In genomic region chr13:55535191-55535590, GRCm38 (mm10) we compare ENCODE assay signal across 8 mouse cellular contexts. TPM values are rescaled to one million over a fixed set of nuclear protein-coding genes. Genes with fewer than 3 reads are reported as not detected.
DNase-seq lines count a peak whose midpoint lies in the region; ATAC-seq and TF ChIP-seq lines count a peak whose summit lies in the region.

No protein-coding gene starts in this region.

- no peak for ATAC-seq in heart, postnatal 0 days (ENCODE audit: insufficient read depth, low read depth)
- no peak for ATAC-seq in hindbrain, embryonic 15.5 days (ENCODE audit: low FRiP score, low read depth)
- ATAC-seq in midbrain, embryonic 15.5 days (replicated peaks) = no peak
- ATAC-seq in CD4-positive, CD25-positive, alpha-beta regulatory T cell, adult 4 months = no peak

- peaks cover 54% of the 10 kb centered on the region for H3K36me3 ChIP-seq in heart, postnatal 0 days (replicated peaks; ENCODE audit: control insufficient read depth, insufficient read depth, low read length)
- H3K36me3 ChIP-seq in embryonic facial prominence, embryonic 10.5 days (replicated peaks) = peaks cover 83% of the 10 kb centered on the region
- peaks cover 63% of the 10 kb centered on the region for H3K36me3 ChIP-seq in hindbrain, embryonic 15.5 days
- peaks cover 45% of the 10 kb centered on the region for H3K36me3 ChIP-seq in midbrain, embryonic 15.5 days (replicated peaks)

- H3K9me3 ChIP-seq in heart, postnatal 0 days (replicated peaks; ENCODE audit: control insufficient read depth, low read length) = no peaks in the 10 kb centered on the region
- no peaks in the 10 kb centered on the region for H3K9me3 ChIP-seq in embryonic facial prominence, embryonic 10.5 days
- no peaks in the 10 kb centered on the region for H3K9me3 ChIP-seq in hindbrain, embryonic 15.5 days
- no peaks in the 10 kb centered on the region for H3K9me3 ChIP-seq in midbrain, embryonic 15.5 days

- peak overlapping the region; percentile 68; the same call in 1 of the 2 replicates for H3K9ac ChIP-seq in heart, postnatal 0 days (replicated peaks; ENCODE audit: low read depth, low read length)
- peak overlapping the region; percentile 80 for H3K9ac ChIP-seq in hindbrain, embryonic 15.5 days
- H3K9ac ChIP-seq in midbrain, embryonic 15.5 days = peak overlapping the region; percentile 89; the same call in 1 of the 2 replicates

- no peak for TF ChIP-seq EP300 in heart, postnatal 0 days (IDR thresholded peaks at IDR 0.05; ENCODE audit: low read depth)

- H3K4me1 ChIP-seq in heart, postnatal 0 days (ENCODE audit: control insufficient read depth, insufficient read depth) = peaks cover 9% of the 10 kb centered on the region
- H3K4me1 ChIP-seq in embryonic facial prominence, embryonic 10.5 days = peaks cover 17% of the 10 kb centered on the region
- peaks cover 19% of the 10 kb centered on the region for H3K4me1 ChIP-seq in hindbrain, embryonic 15.5 days (replicated peaks)
- H3K4me1 ChIP-seq in midbrain, embryonic 15.5 days = peaks cover 18% of the 10 kb centered on the region

- no peak overlapping the region for H3K27ac ChIP-seq in heart, postnatal 0 days (ENCODE audit: low read depth)
- no peak overlapping the region for H3K27ac ChIP-seq in embryonic facial prominence, embryonic 10.5 days (replicated peaks)
- no peak overlapping the region for H3K27ac ChIP-seq in hindbrain, embryonic 15.5 days (replicated peaks)
- H3K27ac ChIP-seq in midbrain, embryonic 15.5 days = no peak overlapping the region

- 91% methylated on average over 15 of the region's 15 CpGs for WGBS in heart, postnatal 0 days
- 93% methylated on average over 15 of the region's 15 CpGs for WGBS in embryonic facial prominence, embryonic 10.5 days
- 96% methylated on average over 15 of the region's 15 CpGs for WGBS in hindbrain, embryonic 15.5 days
- WGBS in midbrain, embryonic 15.5 days = 90% methylated on average over 15 of the region's 15 CpGs

- TF ChIP-seq CTCF in heart, postnatal 0 days (IDR thresholded peaks at IDR 0.05; ENCODE audit: low read depth) = no peak

- no peaks in the 10 kb centered on the region for H3K27me3 ChIP-seq in heart, postnatal 0 days (ENCODE audit: control insufficient read depth, insufficient read depth, low read length)
- no peaks in the 10 kb centered on the region for H3K27me3 ChIP-seq in embryonic facial prominence, embryonic 10.5 days (replicated peaks; ENCODE audit: low read depth, poor library complexity, severe bottlenecking)
- H3K27me3 ChIP-seq in hindbrain, embryonic 15.5 days = no peaks in the 10 kb centered on the region
- H3K27me3 ChIP-seq in midbrain, embryonic 15.5 days (replicated peaks) = no peaks in the 10 kb centered on the region

- H3K4me2 ChIP-seq in heart, postnatal 0 days (ENCODE audit: low read depth, low read length) = peak overlapping the region; percentile 83; the same call in 1 of the 2 replicates
- peak overlapping the region; percentile 93 for H3K4me2 ChIP-seq in hindbrain, embryonic 15.5 days
- peak overlapping the region; percentile 95 for H3K4me2 ChIP-seq in midbrain, embryonic 15.5 days

- peak overlapping the region; percentile 84 for H3K4me3 ChIP-seq in heart, postnatal 0 days (ENCODE audit: low read depth, low read length)
- peak overlapping the region; percentile 92 for H3K4me3 ChIP-seq in embryonic facial prominence, embryonic 10.5 days
- H3K4me3 ChIP-seq in hindbrain, embryonic 15.5 days = peak overlapping the region; percentile 72
- peak overlapping the region; percentile 96 for H3K4me3 ChIP-seq in midbrain, embryonic 15.5 days

- no peak for DNase-seq in heart, postnatal 0 days (ENCODE audit: low spot score)
- no peak for DNase-seq in heart, postnatal 4 days
- DNase-seq in embryonic facial prominence, embryonic 10.5 days (ENCODE audit: low spot score) = no peak
- DNase-seq in MN1 (ENCODE audit: low spot score) = no peak
- no peak for DNase-seq in lung, postnatal 25 days (ENCODE audit: low spot score)

RNA-seq across cellular contexts. Expression of gene Ddx41, which starts 1.3 kb away (rescaled TPM):
- 25.3 and 30.4 TPM in 2 replicates for total RNA-seq in heart, postnatal 0 days (2014; rRNA removed; ENCODE audit: low replicate concordance)
- 16.3 and 17.3 TPM in 2 replicates for polyA plus RNA-seq in heart, postnatal 0 days (2015; fragmentation: Nextera tagmentation; extraction: Ambion mirVana)
- total RNA-seq in heart, postnatal 4 days (2021) = 10 to 100 TPM; 16.9 to 18.5 TPM
- 90.0 and 93.5 TPM in 2 replicates for polyA plus RNA-seq in embryonic facial prominence, embryonic 10.5 days (2016; fragmentation: Nextera tagmentation; extraction: Ambion mirVana)
- 54.5 and 58.8 TPM in 2 replicates for polyA plus RNA-seq in hindbrain, embryonic 15.5 days (2015; fragmentation: Nextera tagmentation; extraction: Ambion mirVana)
- polyA plus RNA-seq in midbrain, embryonic 15.5 days (2015; fragmentation: Nextera tagmentation; extraction: Ambion mirVana) = 61.2 and 63.6 TPM in 2 replicates
- 10 to 100 TPM; 55.8 to 74.2 TPM for polyA plus RNA-seq in CD4-positive, CD25-positive, alpha-beta regulatory T cell, adult 4 months (2017; shearing (Covaris generic))

RNA-seq across cellular contexts. Expression of gene Dok3, which starts 6.1 kb away (rescaled TPM):
- 2.7 and 2.8 TPM in 2 replicates for total RNA-seq in heart, postnatal 0 days (2014; rRNA removed; ENCODE audit: low replicate concordance)
- polyA plus RNA-seq in heart, postnatal 0 days (2015; fragmentation: Nextera tagmentation; extraction: Ambion mirVana) = 0.95 and 1.4 TPM in 2 replicates
- total RNA-seq in heart, postnatal 4 days (2021) = 1 to 10 TPM; 1.0 to 1.1 TPM
- polyA plus RNA-seq in embryonic facial prominence, embryonic 10.5 days (2016; fragmentation: Nextera tagmentation; extraction: Ambion mirVana) = 3.6 and 4.2 TPM in 2 replicates
- 5.2 and 5.3 TPM in 2 replicates for polyA plus RNA-seq in hindbrain, embryonic 15.5 days (2015; fragmentation: Nextera tagmentation; extraction: Ambion mirVana)
- polyA plus RNA-seq in midbrain, embryonic 15.5 days (2015; fragmentation: Nextera tagmentation; extraction: Ambion mirVana) = 5.6 and 6.4 TPM in 2 replicates
- polyA plus RNA-seq in CD4-positive, CD25-positive, alpha-beta regulatory T cell, adult 4 months (2017; shearing (Covaris generic)) = 1 to 10 TPM in 1 of 2 experiments, under 1 TPM in 1; 0.35 to 1.0 TPM

RNA-seq across cellular contexts. Expression of gene Pdlim7, which starts 21.7 kb away (rescaled TPM):
- 134 and 186 TPM in 2 replicates for total RNA-seq in heart, postnatal 0 days (2014; rRNA removed; ENCODE audit: low replicate concordance)
- 190 and 210 TPM in 2 replicates for polyA plus RNA-seq in heart, postnatal 0 days (2015; fragmentation: Nextera tagmentation; extraction: Ambion mirVana)
- 100 to 1,000 TPM; 115 to 119 TPM for total RNA-seq in heart, postnatal 4 days (2021)
- 209 and 215 TPM in 2 replicates for polyA plus RNA-seq in embryonic facial prominence, embryonic 10.5 days (2016; fragmentation: Nextera tagmentation; extraction: Ambion mirVana)
- 158 and 171 TPM in 2 replicates for polyA plus RNA-seq in hindbrain, embryonic 15.5 days (2015; fragmentation: Nextera tagmentation; extraction: Ambion mirVana)
- 167 and 171 TPM in 2 replicates for polyA plus RNA-seq in midbrain, embryonic 15.5 days (2015; fragmentation: Nextera tagmentation; extraction: Ambion mirVana)
- polyA plus RNA-seq in CD4-positive, CD25-positive, alpha-beta regulatory T cell, adult 4 months (2017; shearing (Covaris generic)) = 10 to 100 TPM in 1 of 2 experiments, 1 to 10 TPM in 1; 6.3 to 14.6 TPM

RNA-seq across cellular contexts. Expression of gene Fam193b, which starts 35.7 kb away (rescaled TPM):
- 17.7 and 19.6 TPM in 2 replicates for total RNA-seq in heart, postnatal 0 days (2014; rRNA removed; ENCODE audit: low replicate concordance)
- polyA plus RNA-seq in heart, postnatal 0 days (2015; fragmentation: Nextera tagmentation; extraction: Ambion mirVana) = 9.5 and 10.3 TPM in 2 replicates
- 10 to 100 TPM; 21.2 to 24.0 TPM for total RNA-seq in heart, postnatal 4 days (2021)
- polyA plus RNA-seq in embryonic facial prominence, embryonic 10.5 days (2016; fragmentation: Nextera tagmentation; extraction: Ambion mirVana) = 62.7 and 67.3 TPM in 2 replicates
- 52.9 and 54.8 TPM in 2 replicates for polyA plus RNA-seq in hindbrain, embryonic 15.5 days (2015; fragmentation: Nextera tagmentation; extraction: Ambion mirVana)
- 62.9 and 65.2 TPM in 2 replicates for polyA plus RNA-seq in midbrain, embryonic 15.5 days (2015; fragmentation: Nextera tagmentation; extraction: Ambion mirVana)
- 10 to 100 TPM; 36.3 to 40.2 TPM for polyA plus RNA-seq in CD4-positive, CD25-positive, alpha-beta regulatory T cell, adult 4 months (2017; shearing (Covaris generic))

RNA-seq across cellular contexts. Expression of gene Tmed9, which starts 38.3 kb away (rescaled TPM):
- 22.0 and 50.3 TPM in 2 replicates for total RNA-seq in heart, postnatal 0 days (2014; rRNA removed; ENCODE audit: low replicate concordance)
- polyA plus RNA-seq in heart, postnatal 0 days (2015; fragmentation: Nextera tagmentation; extraction: Ambion mirVana) = 78.6 and 82.0 TPM in 2 replicates
- total RNA-seq in heart, postnatal 4 days (2021) = 100 to 1,000 TPM; 116 to 121 TPM
- 120 and 121 TPM in 2 replicates for polyA plus RNA-seq in embryonic facial prominence, embryonic 10.5 days (2016; fragmentation: Nextera tagmentation; extraction: Ambion mirVana)
- polyA plus RNA-seq in hindbrain, embryonic 15.5 days (2015; fragmentation: Nextera tagmentation; extraction: Ambion mirVana) = 98.0 and 101 TPM in 2 replicates
- polyA plus RNA-seq in midbrain, embryonic 15.5 days (2015; fragmentation: Nextera tagmentation; extraction: Ambion mirVana) = 93.5 and 93.8 TPM in 2 replicates
- polyA plus RNA-seq in CD4-positive, CD25-positive, alpha-beta regulatory T cell, adult 4 months (2017; shearing (Covaris generic)) = 100 to 1,000 TPM; 206 to 437 TPM

Comparison
In these comparisons a context has a peak if more than half of its experiments do, and no peak if none do; other contexts are left out.
1. RNA of gene Pdlim7, which starts 21.7 kb away (polyA plus RNA-seq): 190 to 210 TPM in heart, postnatal 0 days, 209 to 215 TPM in embryonic facial prominence, embryonic 10.5 days, 167 to 171 TPM in midbrain, embryonic 15.5 days and 158 to 171 TPM in hindbrain, embryonic 15.5 days; 6.3 to 14.6 TPM in CD4-positive, CD25-positive, alpha-beta regulatory T cell, adult 4 months; every median in the first group is over 10 times any median in the second.
2. Peak in every context shown above with its lines, with median percentiles within 50 percentile points of each other: H3K4me2 ChIP-seq, H3K4me3 ChIP-seq and H3K9ac ChIP-seq.